Mouse (Mus musculus) lung, postnatal 25 days (tissue): ENCODE results near the gene Klc1.

Experiments used
- DNase-seq: peaks from one replicate; pipeline ENCODE4 v3.0.0; 2022; ENCODE audit warnings: low spot score

The Klc1 gene

GRCm38 (mm10) chr12:111814769-111815762 lies 56.4 kb downstream of the Klc1 start:
- peak; percentile 62 for DNase-seq

GRCm38 (mm10) chr12:111816528-111816927 lies 57.9 kb downstream of the Klc1 start:
- peak; percentile 26 for DNase-seq

- DNase-seq = no peak
Measured at GRCm38 (mm10) chr12:111816967-111817366, 58.3 kb downstream of the Klc1 start.

- no peak for DNase-seq
Measured at GRCm38 (mm10) chr12:111817991-111818390, 59.3 kb downstream of the Klc1 start.

- DNase-seq = peak; percentile 45
Measured at GRCm38 (mm10) chr12:111819936-111820335, 61.3 kb downstream of the Klc1 start.

- no peak for DNase-seq
Measured at GRCm38 (mm10) chr12:111820708-111821107, 62.1 kb downstream of the Klc1 start.

- DNase-seq = no peak
Measured at GRCm38 (mm10) chr12:111821931-111822330, 63.3 kb downstream of the Klc1 start.

- DNase-seq = no peak
Measured at GRCm38 (mm10) chr12:111827556-111827955, 68.9 kb downstream of the Klc1 start.

GRCm38 (mm10) chr12:111829447-111829846 lies 70.8 kb downstream of the Klc1 start:
- no peak for DNase-seq

GRCm38 (mm10) chr12:111829954-111830353 lies 71.3 kb downstream of the Klc1 start:
- DNase-seq = no peak

GRCm38 (mm10) chr12:111830375-111830774 lies 71.7 kb downstream of the Klc1 start:
- DNase-seq = no peak

GRCm38 (mm10) chr12:111832643-111833042 lies 74.0 kb downstream of the Klc1 start:
- no peak for DNase-seq

GRCm38 (mm10) chr12:111833457-111833856 lies 74.8 kb downstream of the Klc1 start:
- DNase-seq = no peak

GRCm38 (mm10) chr12:111842565-111843433 lies 84.2 kb downstream of the Klc1 start:
- no peak for DNase-seq

GRCm38 (mm10) chr12:111843470-111843869 lies 84.8 kb downstream of the Klc1 start:
- DNase-seq = no peak

- DNase-seq = no peak
Measured at GRCm38 (mm10) chr12:111845953-111846352, 87.3 kb downstream of the Klc1 start.

GRCm38 (mm10) chr12:111846815-111847214 lies 88.2 kb downstream of the Klc1 start:
- no peak for DNase-seq

GRCm38 (mm10) chr12:111848300-111848798 lies 89.7 kb downstream of the Klc1 start:
- no peak for DNase-seq

- no peak for DNase-seq
Measured at GRCm38 (mm10) chr12:111851235-111851634, 92.6 kb downstream of the Klc1 start.

- DNase-seq = no peak
Measured at GRCm38 (mm10) chr12:111851745-111852144, 93.1 kb downstream of the Klc1 start.

- DNase-seq = peak; percentile 28
Measured at GRCm38 (mm10) chr12:111853011-111853436, 94.4 kb downstream of the Klc1 start.

- no peak for DNase-seq
Measured at GRCm38 (mm10) chr12:111853546-111853945, 94.9 kb downstream of the Klc1 start.
